Mouse (Mus musculus) G1E (cell line): ENCODE results near the gene Ddah1.

Source experiments
- CTCF ChIP-seq: IDR thresholded peaks from 2 replicates; pipeline ENCODE4 v1.5.1; 2012; ENCODE audit warnings: low read depth, low read length, inconsistent platforms, mixed read lengths
- GATA2 ChIP-seq: IDR thresholded peaks from 2 replicates; pipeline ENCODE4 v1.6.1; 2012; ENCODE audit warnings: low read depth, low read length, inconsistent platforms, borderline replicate concordance

DNA sequence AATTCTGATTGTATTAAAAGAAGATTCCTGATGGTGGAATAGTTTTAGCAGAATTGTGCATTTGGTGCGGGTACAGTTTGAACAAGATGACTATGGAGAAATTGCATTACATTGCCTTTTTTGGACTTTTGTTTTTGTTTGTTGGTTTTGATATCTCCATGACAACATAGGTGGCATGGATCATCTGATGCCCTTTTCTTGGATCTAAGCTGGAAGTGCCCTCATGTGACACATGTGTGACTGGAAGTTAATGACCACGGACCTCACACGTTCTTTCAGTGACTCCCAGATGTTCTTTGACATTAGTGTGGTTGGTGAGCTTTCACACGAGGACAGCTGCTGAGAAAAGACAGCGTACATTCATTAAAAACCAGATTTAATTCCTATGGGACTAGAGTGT, 21.9 kb upstream of the Ddah1 start:
- TF ChIP-seq CTCF (no peak), GATA2 (no peak)
